Mouse (Mus musculus): Measurements from ENCODE around the gene Stk32b. TPM values are rescaled to one million over a fixed set of nuclear protein-coding genes. Genes with fewer than 3 reads are reported as not detected.
A peak's percentile ranks its signal among the peaks of the same experiment; 100 is the strongest.

The Stk32b gene
- total RNA-seq (2021) = 0.33 and 0.36 TPM in 2 replicates
- long read RNA-seq = 0 reads

DNA sequence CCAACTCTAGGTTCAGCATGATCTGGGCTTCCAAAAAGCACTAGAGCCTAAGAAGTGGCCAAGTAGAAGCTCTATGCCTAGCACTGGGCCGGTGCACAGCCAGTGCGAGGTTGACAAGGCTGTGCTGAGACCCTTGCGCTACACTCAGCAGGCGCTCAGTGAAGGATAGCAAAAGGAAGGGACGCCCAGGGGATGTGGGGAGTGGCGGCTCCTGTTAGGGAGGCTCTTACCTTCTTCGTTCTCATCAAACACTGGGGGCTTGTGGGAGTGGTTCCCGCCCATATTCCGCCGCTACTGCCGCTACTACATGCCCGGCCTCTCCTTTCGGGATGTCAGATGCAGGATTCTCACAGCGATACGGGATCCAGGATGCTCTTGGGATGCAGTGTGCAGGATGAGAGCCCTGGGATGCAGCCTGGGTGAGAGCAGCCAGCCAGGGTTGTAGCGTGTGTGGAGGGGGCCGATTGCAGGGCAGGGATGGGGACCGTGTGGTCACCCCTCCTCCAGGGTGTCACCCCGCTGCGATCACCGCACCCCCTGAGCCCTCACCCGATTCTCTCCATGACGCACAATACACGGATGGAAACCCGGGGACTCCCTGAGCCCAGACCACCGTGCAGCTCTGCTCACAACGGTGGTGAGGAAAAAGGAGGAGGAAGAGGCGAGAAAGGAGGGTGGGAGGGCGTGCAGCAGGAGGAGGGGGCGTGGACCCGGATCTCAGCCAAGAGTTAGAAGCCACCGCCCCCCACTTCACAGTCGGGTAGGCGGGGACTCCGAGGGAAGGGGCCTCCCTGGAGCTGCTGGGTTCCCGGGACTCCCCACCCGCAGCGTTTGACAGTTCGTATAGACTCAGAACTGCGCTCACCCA is at the start of gene Stk32b:
TSS of gene Stk32b (minus strand) at position 667 of the 868 bp plus-strand sequence.
- DNase-seq = no peak

DNA sequence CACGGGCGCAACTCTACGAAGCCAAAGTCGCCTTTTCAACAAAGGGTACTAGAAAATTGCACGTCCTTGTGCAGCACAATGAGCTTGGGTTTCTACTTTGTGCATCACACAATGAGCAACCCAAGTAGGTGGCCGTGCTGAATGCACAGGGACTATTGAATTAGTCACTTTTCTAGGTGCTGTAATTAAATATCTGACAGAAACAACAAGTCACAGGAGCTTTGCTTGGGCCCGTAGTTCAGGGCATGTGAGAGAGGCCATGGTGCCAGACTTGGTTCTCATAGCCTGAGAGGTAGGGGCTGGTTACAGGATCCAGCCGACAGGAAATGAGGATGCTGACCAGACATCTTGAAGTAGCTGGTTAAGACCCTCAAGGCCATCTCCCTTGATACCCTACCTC is 48.9 kb upstream of the Stk32b start:
- DNase-seq = no peak

DNA sequence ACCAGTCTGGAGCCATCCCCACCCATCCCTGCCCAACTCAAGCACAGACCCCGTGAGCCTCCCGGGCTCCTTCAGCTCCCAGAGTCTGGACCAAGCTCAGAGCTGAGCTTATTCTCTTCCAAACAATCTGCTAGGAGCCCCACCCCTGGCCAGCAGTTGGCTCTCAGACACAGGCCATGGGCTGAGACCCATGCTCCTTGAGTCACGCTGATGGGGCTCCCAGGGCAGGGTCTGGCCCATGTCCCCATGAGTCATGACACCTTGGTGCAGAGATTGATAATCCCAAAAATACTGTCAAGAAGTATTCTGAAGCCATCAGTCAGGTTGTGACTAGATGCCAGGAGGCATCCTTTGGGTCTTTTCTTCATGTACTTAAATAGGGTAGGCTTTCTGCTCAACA is 45.1 kb upstream of the Stk32b start:
- no peak for DNase-seq

DNA sequence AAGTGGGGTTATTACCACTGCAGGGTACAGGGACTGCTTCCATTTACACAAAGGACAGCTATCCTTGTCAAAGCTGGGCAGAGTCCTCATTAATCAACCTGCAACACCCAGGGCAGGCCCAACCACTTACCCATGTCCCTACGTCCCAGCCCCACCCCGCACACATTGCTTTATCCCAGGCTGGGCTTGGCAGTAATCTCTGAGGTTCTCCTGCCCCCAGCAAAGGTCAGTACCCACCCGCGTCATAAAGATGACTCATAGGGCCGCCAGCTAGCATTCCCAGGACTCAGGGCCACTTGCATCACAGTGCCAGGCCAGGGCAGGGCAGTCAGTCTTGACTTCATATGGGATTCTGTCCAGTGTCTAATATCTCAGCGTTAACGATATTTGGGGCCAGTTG is 36.4 kb upstream of the Stk32b start:
- DNase-seq = peak; percentile 78

DNA sequence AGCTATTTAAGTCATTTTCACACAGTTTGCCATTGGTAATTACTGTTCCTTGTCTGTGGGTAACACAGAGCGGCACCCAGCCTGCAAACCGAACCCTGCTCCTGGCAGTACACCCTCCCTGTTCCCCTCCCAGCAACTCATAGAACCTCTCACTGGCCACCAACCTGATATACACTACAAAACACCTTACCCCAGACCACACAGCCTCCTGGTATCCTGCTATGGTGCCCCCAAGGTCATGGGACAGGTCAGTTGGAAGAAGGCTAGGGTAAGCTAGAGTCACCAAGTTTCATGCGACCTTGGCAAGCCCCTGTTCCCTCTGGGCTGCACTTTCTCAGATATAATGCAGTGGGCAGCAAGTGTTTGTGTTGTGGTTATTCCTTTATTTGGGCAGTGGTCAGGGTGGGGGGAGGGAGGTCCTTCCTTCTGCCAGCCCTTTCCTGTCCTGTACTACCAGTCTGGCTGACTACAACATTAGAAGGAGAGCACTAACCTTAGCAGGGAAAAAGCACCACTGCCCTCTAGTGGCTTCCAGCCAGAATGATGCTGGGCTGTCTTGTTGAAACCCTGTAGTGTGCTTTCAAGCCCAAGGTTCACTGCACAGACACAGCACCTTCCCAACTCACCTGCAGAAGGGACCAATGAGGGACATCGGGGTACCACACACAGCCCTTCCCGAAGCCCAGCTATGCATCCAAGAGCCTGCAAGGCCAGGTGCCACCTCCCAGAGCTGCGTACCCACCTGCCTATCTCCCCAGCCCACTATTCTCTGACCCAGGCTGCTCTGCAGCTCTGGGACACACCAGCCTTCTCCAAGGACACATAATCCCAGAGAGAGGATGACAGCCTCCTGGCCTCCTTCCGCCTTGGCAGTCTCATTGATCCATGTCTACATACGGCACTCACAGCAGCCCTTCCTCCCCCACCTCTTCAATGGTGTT is 35.3 kb upstream of the Stk32b start:
- peak; percentile 73 for DNase-seq

DNA sequence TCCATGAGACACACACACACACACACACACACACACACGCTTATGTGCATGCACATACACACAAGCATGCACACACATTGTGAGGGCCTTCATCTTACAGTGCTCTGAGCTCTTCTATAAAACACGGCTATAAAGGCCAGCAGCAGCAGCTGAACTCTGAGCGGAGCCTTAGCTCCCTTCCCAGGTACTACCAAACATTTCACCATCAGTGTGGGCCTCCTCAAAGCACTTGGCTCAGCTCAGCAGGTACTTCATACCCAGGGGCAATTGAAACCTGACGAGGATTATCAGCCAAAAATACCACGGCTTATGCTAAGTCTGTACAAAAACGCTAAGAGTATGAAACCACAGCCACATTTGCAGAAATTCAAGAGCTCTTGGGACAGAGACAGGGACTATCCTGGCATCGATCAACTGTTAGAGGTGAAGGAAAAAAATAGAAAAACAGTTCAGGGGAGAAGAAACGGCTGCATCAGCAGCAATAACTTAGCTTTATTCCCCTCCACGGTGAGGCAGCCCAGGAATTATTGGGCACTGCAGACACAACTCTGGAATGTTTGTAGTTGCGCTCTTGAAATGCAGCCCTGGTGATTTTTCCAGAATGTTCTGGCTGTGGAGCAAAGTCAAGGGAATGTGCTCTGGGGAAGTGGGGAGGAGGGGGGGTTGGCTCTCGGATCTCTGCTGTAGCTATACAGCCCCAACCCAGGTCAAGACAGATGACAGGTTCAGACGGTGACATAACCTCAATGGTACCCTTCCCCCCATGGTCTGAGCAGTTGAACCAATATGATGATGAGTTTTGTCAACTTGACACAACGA is 27.1 kb upstream of the Stk32b start:
- DNase-seq = no peak

DNA sequence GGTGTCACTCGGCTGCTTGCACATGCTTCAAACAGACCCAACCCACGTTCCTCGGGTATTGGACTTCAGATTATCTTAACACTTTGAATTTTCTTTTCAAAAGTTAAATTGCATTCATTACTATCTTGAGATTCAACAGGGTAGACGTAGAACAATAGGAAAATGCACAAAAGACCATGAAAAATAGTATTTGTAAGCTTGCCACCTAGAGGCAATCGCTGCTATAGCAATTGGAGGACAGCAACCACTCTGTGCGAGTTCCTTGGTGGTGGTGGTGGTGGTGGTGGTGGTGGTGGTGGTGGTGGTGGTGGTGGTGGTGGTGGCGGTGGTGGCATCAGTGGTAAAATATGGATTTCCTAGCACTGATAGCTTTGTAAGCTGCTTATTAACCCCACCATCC is 19.2 kb upstream of the Stk32b start:
- DNase-seq = no peak

DNA sequence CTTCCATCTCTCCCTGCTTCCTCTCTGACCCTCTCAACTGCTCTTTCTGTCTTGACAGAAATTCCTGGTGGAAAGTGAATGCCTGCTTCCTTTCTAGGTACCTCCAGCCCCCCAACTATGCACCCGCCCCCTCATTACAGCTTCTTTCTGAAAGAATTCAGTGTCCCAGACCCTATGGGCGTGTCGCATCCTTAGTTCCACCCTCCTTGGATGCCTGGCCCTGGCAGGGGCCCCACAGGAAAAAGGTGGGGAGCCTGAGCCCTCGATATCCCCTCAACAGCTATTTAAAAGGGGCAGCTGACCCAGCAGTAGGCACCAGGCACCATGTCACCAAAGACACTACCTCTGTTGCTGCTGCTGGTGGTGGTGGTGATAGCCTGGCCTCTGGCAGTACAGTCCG is 18.3 kb upstream of the Stk32b start, which contains the start of gene Cytl1:
TSS of gene Cytl1 (plus strand) at position 296 of the 400 bp plus-strand sequence.
- no peak for DNase-seq

DNA sequence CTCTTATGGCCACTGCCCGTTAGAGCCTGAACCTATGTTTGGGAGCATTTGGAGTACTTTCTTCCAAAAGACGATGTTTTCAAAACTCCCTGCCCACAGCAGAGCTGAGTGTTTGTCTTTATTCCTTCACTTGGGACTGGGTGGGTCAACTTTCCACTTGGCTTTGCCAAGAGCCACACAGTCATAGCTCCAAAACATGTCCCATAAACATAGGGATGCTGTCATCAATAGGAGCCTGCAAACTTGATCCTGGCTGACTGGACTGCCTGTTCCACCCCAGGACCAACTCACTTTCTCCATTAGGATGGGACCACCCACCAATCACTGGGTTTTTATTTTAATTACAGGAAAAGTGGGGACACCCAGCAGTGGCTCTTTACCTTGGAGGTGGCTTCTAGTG is 13.8 kb upstream of the Stk32b start:
- no peak for DNase-seq

DNA sequence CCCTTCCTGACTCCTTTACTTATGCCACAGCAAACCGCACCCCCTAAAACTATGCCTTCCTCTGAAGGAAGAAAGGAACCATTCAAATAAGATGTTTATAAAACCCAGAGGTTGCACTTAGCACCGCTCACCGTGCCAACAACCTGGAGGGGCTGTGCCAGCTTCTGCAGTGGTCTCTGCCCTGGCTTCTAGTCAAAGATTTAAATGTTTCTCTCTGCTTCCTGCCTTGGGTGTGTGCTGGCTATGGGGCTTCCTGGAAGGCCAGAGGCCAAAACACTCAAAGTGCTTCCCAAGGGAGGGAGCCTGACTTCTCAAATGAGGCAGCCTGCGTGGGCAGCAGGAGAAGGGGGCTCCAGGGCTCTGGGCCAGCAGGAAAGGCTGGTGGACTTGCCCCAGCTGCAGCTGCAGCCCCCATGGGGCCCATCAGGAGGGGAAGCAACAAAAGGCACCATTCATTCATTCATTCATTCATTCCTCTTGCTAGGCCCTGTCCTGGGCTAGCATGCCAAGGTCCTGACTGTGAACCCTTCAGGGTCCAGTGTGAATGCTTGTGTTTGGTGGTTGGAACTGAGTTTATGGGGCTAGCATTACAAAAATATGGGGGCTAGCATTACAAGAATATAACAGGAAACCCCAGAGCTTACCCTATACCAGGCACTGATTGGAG is 8.4 kb upstream of the Stk32b start:
- DNase-seq = no peak

DNA sequence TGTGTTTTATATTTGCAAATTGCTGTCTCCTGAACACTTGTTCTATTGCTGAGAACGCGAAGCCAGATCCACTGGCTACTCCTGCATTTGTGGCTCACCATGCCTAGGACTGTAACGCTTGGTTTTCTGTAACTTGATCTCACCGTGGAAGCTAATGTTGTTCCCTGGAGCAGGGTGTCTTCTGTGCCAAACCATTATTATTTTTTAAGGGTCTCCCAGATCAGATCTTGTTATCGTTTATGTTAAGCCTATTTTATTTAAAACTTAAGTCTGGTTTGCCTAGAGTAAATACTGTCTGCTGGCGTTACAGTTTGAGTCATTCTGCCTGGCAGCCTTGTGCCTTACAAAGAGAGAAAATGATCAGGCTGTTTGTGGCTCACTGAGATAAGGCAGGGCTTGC is 3.7 kb upstream of the Stk32b start:
- DNase-seq = no peak

DNA sequence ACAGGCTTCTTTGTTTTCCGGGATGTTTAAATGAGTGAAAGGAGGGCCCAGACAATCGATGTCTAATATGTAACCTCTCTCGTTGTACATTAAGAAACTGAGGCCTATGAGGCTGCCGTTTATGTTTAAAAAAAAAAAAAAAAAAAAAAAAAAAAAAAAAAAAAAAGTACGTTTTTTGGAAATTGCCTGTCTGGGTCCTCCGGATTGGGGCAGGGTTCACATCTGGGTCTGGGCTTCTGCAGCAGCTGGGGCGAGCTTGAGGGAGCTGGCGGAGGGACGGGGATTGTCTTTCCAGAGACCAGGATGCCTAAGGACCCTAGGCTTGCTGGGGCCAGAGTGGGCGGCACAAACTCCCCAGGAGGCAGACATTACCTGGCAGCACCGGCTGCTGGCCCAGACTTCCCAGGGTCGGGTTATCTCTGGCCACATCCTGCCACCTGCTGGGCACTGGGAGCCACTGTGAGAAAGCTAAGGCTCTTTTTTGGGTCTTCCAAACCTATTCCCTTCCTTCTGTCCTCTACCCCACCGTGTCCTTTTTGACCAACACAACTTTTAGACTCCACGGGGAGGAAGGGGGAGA is 503 bp upstream of the Stk32b start:
- DNase-seq = peak; percentile 30

DNA sequence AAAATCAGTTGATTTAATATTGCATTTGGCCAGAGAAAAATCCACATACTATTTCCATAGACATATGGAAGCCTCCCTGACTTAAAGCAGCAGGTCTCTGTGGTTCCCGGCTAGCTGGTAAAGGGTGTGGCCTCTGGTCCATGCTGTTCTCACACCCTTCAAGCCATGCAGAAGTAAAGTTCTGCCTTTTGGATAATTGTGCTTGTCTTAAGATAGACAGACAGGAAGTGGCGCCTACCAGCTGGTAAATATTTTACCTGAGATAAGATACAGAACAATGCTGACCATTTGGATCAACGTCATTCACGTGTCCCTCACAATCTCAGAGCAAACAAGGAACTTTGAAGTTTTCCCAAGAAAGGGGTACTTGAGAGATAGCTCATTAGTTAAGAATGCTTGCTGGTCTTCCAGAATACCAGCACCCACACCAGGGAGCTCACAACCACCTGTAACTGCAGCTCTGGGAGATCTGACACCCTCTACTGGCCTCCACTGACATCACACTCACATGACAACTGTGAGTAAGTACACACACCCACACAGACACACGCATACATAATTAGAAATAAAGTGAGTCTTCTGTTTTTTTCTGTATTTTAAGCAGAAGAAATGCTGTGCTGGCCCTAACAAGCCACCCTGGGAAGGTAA is 7.6 kb downstream of the Stk32b start:
- DNase-seq = no peak

DNA sequence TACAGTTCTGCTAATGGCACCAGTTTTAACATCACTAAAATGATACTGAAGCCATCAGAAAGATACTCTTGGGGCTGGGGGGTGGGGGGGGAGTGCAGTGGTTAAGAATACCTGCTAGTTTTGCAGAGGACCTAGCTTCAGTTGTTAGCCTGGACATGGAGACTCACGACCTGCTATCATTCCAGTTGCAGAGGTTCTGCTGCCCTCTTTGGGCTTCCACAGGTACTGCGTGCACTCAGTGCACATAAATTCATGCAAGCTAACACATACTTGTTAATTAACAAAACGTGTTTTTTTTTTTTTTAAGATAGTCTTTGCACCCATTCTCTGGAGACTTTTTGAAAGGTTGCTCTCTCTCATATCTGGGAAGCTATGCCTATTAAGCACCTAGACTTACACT is 8.8 kb downstream of the Stk32b start:
- no peak for DNase-seq

DNA sequence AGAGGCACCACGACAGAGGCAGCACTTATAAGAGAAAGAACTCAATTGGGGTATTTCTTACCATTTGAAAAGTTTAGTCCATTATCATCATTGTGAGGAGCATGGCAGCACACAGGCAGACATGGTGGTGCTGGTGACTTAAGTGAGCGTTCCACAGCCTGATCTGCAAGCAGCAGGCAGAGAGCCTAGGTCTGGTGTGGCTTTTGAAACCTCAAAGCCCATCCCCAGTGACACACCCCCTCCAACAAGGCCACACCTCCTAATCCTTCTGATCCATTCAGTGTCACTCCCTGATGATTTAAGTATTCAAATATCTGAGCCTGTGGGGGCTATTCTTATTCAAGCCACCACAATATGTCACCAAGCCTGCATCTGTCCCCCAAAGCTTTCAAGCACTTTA is 12.0 kb downstream of the Stk32b start:
- DNase-seq = no peak

DNA sequence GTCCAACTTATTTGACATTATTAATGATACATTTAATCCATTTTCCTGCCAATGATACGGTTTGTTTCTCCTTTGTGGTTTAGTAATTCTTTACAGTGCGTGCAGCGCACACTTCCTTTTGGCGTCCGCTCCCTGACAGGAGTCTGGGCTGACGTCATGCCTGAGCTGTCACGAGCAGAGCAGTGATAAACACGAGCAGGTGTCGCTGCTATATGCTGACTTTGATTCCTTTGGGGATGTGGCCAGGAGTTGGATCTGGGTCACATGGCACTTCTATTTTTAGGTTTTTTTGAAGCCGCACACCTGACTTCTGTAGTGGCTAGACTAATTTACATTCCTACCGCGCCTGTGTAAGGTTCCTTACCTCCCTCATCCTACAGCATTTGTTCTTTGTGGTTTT is 17.2 kb downstream of the Stk32b start:
- DNase-seq = no peak

DNA sequence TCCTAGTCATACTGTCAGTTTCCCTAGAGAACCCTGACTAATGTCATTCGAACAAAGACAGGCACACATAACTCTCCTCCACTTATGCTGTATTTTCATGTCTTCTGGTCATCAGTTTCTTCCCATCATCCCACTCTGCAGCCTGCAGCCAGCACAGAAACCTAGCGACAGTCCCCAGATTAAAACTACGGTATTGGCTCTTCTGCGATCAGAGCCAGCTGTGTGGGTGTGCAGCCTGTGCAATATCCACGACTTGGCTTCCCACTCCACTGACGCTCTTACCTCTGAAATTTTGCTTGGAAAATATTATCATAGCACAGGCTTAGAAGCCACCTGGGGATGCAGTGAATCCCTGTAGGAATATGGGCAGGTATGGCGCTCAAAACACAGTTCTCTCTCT is 19.7 kb downstream of the Stk32b start:
- DNase-seq = no peak

DNA sequence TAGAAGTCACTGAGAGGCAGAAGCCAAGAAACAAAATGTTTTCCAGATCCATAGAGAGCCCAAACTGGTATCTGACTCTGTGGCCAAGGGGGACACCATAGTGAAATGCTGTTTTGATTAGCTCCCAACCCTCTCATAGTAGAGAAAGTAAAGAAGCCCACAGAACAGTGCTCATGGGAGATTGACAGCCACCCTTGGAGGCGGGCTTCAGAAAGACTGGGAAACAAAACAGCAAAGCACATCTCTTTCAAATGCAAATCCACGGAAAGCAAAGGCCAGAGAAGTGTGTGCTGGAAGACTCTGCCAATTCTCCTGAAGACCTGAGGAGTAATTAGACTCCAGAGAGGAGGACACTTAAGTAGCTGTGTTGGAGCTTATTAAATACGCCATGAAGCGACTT is 21.2 kb downstream of the Stk32b start:
- no peak for DNase-seq

DNA sequence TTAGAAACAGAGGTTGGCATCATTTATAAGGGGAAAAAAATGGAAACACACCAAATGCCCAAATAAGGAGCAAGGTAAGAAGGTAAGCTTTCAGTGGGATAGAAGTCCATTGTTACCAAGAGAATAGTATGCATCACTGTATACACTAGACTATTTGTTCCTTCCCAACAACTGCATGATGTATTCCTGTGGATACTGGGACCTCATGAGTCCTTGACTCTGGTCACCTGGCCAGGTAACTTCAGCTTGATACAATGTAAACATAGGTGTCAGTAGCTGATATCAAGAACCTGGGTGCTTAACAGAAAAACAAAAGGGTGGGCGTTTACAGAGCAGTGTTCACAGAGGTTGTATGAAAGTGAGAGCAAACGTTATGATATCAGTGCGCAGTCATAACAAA is 24.2 kb downstream of the Stk32b start:
- DNase-seq = no peak

DNA sequence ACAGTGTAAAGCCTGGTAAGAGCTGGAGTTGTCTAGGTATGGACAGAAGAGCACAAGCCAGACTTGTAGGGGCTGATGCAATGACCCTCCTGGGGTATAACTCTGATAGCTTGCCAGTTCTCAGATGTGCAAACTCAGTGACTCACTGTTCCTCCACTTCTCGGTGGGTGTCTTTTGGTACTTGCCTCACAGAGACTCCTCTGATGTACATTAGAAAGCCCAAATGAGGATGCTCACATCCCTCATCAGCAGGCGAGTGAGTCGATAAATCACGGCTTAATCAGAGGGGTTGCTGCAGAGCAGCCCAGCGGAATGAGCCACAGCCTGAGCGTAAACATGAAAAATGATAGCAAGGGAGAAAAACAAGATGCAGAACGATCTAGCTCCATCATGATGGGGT is 46.2 kb downstream of the Stk32b start:
- DNase-seq = no peak

DNA sequence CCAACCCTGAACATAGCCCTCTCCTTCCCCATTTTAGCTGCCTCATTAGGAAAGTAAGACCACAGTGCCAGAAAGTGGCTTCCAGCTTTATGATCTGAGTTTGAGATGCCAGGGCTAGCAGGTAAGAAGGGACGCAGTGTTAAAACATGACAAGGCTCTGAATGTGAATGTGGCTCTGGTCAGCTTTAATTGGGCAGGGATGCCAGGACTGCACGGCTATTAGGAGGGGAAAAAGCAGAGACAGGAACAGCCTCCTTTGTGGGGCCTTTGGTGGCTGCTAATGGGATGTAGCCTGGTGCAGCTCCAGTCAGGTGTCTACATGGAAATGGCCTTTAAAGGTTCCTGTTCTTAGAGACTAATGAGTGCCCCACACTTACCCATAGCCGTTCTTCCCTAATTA is 52.0 kb downstream of the Stk32b start:
- DNase-seq = no peak

All from adrenal gland, postnatal 25 days (tissue).